Mouse (Mus musculus): ENCODE data around the gene Gm572. TPM values are rescaled to one million over a fixed set of nuclear protein-coding genes. Genes with fewer than 3 reads are reported as not detected.

Gm572 gene
- total RNA-seq, 2 experiments from 2014 or later = 5.2 to 5.3 TPM

Other genes starting within 250 kb of the Gm572 start
- 10 to 100 TPM; 11.1 to 14.9 TPM for gene Ubiad1, start 198.5 kb upstream of the Gm572 start, total RNA-seq (2021)
- 10 to 100 TPM; 30.6 to 30.9 TPM for gene Mtor, start 194.7 kb upstream of the Gm572 start, total RNA-seq (2021)
- 10 to 100 TPM in 1 of 2 experiments, 1 to 10 TPM in 1; 9.4 to 22.7 TPM for gene Angptl7, start 142.9 kb upstream of the Gm572 start, total RNA-seq (2021)
- gene Exosc10, start 84.9 kb upstream of the Gm572 start, total RNA-seq (2021) = 10 to 100 TPM; 17.1 to 18.5 TPM
- gene Srm, start 51.8 kb upstream of the Gm572 start, total RNA-seq (2021) = 10 to 100 TPM; 12.4 to 14.7 TPM
- gene Masp2, start 40.8 kb upstream of the Gm572 start, total RNA-seq (2021) = under 1 TPM; 0.51 to 0.61 TPM
- 100 to 1,000 TPM; 105 to 113 TPM for gene Tardbp, start 16.3 kb upstream of the Gm572 start, total RNA-seq (2021)
- gene Casz1, start 161.1 kb downstream of the Gm572 start, total RNA-seq (2021) = 10 to 100 TPM; 27.8 to 30.2 TPM